Mouse (Mus musculus) left cerebral cortex, postnatal 36 days (tissue): ENCODE measurements around the gene Ddx1. TPM values are rescaled to one million over a fixed set of nuclear protein-coding genes. Genes with fewer than 3 reads are reported as not detected.

ENCODE experiments used
- DNase-seq, 2 experiments: peaks; one replicate each; pipeline ENCODE4 v3.0.0; 2021 to 2022; ENCODE audit warnings: low spot score in 2 of 2, mixed read lengths in 1 of 2
- intact Hi-C: fragments of 180-260 bp; cut with DNase I; formaldehyde crosslinking; loops from one replicate; pipeline ENCODE4 v1.15.1; 2025
- total RNA-seq, 2 experiments: library from RNA; stranded (reverse); gene quantifications; 2 replicates each; pipeline ENCODE4 v1.2.3; 2021

Ddx1 gene
- total RNA-seq: 100 to 1,000 TPM; 112 to 127 TPM

DNA sequence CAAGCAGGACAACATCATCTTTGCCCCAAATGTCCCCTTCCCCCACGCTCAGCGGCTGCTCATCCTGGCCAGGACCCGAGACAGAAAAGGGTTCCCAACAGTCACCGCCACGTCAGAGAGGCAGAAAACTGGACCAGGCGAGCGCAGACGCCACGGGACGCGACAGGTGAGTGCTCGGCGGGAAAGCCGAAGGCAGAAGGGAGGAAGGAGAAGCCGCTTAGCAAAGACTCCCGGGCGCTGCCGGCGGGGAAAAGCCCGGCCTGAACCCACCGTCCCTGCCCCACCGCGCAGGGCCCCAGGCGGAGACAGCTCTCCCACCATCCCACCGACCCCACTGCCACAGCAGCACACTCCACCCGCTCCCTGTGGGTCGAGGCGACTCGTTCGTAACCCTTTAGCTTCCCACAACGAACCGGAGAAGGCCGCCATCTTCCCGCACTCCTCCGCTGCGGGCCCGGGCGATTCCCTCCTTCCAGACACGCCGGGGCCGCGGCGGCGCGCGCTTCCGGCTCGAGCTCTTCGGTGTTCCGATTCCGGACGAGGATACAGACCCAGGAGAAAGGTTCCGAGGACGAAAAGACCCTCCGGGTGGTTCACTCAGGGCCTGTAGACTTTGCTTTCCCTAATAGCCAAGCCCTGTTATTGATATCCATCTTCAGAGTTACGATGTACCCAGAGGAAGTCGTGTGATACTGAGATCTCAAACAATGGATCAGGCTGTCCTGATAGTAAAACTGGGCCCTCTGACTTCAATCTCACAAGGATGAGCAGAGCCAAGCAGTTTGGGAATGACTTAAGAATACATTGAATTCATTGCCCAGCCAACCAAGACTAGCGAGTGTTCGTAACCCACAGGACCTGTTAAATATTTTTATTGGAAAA lies at the start of gene Ddx1:
TSS of gene Ddx1 (minus strand) at position 523 of the 882 bp plus-strand sequence.
- peak; percentile 85 to 86 for DNase-seq
- intact Hi-C loops: no loop called here

- intact Hi-C loops: no loop called here
- no peak for DNase-seq
Observed at GRCm38 (mm10) chr12:13293421-13293881, 44.4 kb upstream of the Ddx1 start.

GRCm38 (mm10) chr12:13291453-13291852 lies 42.4 kb upstream of the Ddx1 start:
- intact Hi-C loops: no loop called here
- DNase-seq: no peak

DNA sequence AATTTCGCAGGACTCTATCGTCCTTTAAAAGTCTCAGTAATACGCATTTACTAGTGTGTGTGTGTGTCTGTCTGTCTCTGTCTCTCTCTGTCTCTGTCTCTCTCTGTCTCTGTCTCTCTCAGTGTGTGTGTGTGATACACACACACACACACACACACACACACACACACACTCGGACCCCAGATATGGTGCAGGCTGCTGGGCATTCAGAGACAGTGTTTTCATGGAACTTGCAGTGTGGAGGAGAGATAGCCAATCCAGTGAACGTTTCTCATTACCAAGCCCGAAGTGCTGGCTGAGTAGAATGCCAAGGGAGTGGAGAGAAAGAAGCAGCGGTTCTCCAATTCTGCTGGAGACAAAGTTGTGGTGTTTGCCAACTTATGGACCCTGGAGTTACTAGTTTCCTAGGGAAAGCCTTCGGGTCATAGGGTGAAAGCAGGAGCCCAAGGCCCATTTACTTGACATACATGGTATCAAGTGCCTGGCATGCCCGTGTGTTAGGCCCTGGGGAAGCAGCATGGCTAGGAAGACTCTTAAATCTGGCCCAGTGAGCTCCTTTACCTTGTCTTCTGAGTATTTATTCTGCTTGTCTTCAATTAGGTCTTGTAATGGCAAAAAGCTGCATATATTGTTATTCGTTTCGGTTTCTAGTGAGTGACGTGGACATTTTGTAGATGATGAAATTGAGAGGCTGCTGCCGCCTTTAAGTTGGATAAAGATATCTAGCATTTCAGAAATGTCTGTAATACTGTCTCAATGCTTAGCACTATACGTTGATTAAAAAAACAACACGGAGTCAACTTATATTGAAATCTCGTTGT lies 20.8 kb upstream of the Ddx1 start:
- intact Hi-C loops: no loop called here

DNA sequence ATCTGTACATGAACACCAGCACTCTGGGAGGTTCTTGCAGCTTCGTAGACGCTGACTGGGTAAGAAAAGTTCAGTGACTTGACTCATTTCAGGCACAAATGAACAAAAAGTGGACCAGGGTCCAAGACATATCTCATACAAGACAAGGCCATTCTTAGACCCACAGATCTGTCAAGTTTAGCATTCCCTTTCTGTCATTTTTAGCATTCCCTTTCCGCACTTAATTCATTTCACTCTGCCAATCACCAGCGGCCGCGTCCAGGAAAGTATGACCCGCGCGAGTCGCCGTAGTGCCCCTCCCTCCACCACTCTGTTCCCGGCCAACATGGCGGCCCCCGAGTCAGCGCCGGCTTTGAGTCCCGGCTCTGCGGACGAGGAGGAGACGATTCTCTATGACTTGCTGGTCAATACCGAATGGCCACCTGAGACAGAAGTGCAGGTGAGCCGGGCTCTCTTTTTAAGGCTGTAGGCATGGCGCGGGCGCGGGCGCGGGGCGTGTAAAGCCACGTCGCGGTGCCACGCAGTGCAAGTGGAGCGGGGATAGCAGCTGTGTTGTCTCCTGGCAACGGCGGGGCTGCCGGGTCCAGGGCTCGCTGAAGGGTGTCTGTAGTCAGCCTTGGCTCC lies 19.9 kb upstream of the Ddx1 start, which contains the start of gene Nbas:
TSS of gene Nbas (plus strand) at position 308 of the 624 bp plus-strand sequence.
- intact Hi-C loops: no loop called here
- peak; percentile 90 to 91 for DNase-seq

More for the DNA sequence above, 20.8 kb upstream of the Ddx1 start:
- DNase-seq: no peak

GRCm38 (mm10) chr12:13268412-13268811 lies 19.4 kb upstream of the Ddx1 start:
- intact Hi-C loops: no loop called here
- no peak for DNase-seq

DNA sequence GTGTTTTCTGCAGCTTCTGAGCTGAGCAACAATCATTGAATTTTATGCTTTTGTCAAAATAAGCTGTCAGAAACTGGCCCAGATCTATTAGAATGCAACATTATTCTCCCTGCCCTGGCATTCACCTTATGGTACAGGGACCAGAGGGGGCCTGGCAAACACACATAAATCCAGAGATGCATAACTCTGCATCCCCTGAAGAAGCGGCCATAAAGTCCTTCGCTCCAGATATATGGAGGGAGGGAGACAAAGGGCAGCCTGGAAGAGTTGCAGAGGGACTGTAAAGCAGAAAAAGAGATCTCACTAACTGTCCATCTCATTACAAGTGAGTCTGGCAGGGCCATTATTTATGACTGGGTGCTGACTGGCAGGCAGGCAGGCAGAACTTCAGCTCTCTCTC lies 6.7 kb upstream of the Ddx1 start:
- DNase-seq: no peak
- intact Hi-C loops: no loop called here

GRCm38 (mm10) chr12:13255068-13255467 lies 6.1 kb upstream of the Ddx1 start:
- intact Hi-C loops: no loop called here
- no peak for DNase-seq

- no peak for DNase-seq
- intact Hi-C loops: no loop called here
Observed at GRCm38 (mm10) chr12:13249573-13249919, 533 bp upstream of the Ddx1 start.

DNA sequence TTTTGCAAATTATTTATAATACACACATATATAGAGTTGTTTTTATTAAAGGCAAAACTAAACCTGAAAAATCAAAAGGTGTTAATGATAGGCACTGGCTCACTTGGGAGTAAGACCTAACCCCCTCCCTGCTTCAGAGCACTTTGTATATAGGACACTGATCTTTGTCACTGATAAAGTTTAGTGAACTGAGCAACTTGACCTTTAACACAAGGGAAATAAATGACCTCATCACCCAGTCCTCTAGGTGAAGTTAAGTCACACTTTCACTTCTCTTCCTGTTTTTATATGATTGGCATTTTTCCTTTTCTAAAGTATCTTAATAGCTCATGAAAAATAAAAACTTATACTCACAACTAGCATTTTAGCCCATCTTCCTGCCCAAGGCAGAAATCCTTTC lies 6.6 kb downstream of the Ddx1 start:
- no peak for DNase-seq
- intact Hi-C loops: no loop called here

GRCm38 (mm10) chr12:13218101-13218514 lies 30.9 kb downstream of the Ddx1 start:
- DNase-seq: no peak

DNA sequence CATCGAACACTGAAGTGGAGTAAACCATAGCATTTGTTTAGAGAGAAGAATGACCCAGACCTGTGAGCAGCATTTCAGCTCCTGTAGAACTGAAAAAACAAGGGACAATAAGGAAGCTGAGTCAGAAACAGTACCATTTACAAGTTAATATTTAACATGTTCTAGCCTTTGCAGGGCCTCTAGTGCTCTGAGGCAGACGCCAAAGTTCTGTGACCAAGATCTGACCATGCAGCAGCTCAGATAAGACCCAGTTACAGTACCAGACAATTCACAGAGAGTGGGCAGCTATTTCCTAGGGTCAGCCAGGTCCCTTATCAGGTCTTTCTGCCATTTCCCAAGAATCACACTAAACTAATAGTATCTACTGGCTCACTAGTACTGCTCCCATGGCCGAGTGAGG lies 31.4 kb downstream of the Ddx1 start:
- intact Hi-C loops: loop anchor here (10.0 kb wide), 3 partner anchors 163 to 893 kb away; no protein-coding TSS in a partner anchor
- no peak for DNase-seq

More at GRCm38 (mm10) chr12:13218101-13218514, 30.9 kb downstream of the Ddx1 start:
- intact Hi-C loops: loop anchor here (10.0 kb wide), 3 partner anchors 163 to 893 kb away; no protein-coding TSS in a partner anchor

GRCm38 (mm10) chr12:13216501-13217103 lies 32.4 kb downstream of the Ddx1 start:
- DNase-seq: no peak
- intact Hi-C loops: loop anchor here (10.0 kb wide), 3 partner anchors 162 to 892 kb away; no protein-coding TSS in a partner anchor

DNA sequence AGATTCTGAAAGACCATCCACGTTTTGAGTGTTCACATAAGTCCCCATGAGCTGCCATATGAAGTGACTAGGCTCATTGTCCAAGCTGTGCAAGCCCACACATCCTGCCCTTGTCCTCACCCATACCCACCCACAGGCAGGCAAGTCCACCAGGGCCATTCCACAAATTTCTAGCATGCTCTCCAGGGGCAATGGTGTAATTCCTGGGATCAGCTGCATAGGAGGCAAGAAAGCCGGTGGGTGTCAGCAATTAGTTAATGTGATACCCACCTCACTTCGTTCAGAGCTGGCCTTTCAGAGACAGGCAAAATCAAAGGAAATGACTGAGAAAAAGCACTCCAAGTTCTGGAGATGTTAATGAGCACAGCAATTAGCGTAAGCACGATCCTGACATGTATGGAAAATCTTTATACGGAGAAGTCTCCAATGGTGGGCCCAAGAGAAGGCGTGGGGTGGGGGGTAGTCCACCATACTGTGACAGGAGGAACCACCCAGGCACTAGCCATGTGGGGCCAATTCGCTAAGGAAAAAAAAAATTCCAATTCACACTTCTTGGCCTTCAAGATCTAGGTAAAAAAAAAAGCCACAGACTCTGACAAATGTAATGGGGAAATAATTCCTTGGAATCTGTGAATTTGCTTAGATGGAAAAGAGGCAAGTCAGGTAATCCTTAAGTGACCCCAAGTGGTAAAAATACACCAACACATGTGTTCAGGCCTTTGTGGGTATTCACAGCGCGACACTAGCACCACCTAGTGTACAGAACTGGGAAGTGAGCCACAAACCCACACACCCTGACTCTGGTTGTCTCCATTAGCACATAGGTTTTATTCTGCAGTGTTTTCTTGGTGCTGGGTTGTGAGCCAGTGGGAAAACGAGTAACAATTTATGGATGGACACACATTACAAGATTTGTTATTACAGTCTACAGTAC lies 34.4 kb downstream of the Ddx1 start:
- intact Hi-C loops: loop anchor here (1.0 to 10.0 kb wide), 6 partner anchors 160 to 890 kb away; no protein-coding TSS in a partner anchor
- peak; percentile 83 to 89 for DNase-seq

DNA sequence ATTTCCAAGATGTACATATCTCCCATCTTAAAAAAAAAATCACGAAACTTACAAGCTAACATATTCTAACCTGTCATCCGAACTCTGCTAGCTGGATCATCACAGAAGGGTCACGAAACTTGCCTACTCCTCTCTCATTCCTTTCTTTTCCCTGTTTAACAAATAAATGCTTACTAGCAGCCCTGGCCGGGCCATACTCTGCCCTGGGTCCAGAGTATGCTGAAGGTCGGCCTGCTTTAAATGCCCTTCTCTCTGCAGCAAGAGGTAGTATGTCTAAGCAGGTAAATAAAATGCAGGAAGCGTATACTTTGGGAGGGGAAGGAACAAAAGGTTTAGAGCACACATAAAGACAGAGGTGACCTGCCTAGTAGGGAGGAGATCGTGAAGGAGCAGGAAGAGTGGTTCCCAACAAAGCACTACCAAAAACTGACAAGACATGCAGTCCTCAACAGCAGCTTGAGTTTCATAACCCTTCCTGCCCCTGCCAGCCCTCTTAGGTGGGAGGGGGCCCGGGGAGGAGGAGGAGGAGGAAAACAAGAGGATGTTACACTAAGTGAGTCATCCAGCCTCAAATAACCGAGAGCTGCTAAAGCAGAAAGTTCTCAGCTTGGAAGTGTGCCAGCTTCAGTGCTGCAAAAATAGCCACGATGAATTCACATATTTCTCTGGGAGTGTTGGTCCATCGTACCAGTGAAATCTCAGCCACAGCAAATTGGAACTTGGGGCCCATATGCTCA lies 37.1 kb downstream of the Ddx1 start:
- DNase-seq: peak; percentile 81 to 83

GRCm38 (mm10) chr12:13209692-13210377 lies 39.2 kb downstream of the Ddx1 start:
- DNase-seq: peak; percentile 43 to 58
- intact Hi-C loops: loop anchor here (2.0 to 10.0 kb wide), 5 partner anchors 65 to 885 kb away; no protein-coding TSS in a partner anchor

More for the DNA sequence above, 37.1 kb downstream of the Ddx1 start:
- intact Hi-C loops: loop anchor here (2.0 to 10.0 kb wide), 4 partner anchors 67 to 887 kb away; no protein-coding TSS in a partner anchor
